Mouse (Mus musculus) duodenum, adult 2 months (tissue): Measurements from ENCODE around the gene Mrgpra3. TPM values are rescaled to one million over a fixed set of nuclear protein-coding genes. Genes with fewer than 3 reads are reported as not detected.

ENCODE experiments used
- polyA plus RNA-seq: library from polyadenylated mRNA; depleted of rRNA; stranded (reverse); fragments of >200 nt; gene quantifications from 2 replicates; pipeline ENCODE4 v1.2.3, GENCODE M21; 2012; ENCODE audit warnings: low replicate concordance; rRNA removed

Gene Mrgpra3
- polyA plus RNA-seq = not detected in 2 replicates

DNA sequence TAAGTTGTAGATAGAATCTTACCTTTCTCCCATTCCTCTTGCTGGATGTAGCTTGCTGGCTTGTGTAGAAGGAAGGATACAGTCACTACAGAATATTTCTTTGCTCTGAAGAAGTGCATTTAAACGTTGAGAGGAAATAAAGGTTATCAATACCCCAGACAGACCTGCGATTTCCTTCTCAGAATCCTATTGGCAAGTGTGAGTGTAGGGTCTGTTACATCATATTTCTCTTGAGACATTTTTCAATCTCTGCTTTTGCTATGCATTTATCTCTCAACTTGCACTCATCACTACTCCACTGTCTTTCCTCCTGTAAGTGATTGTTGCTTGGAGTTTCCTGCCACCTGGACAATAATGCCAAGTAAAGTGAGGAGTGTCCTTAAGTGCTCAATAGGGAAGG, at the start of gene Mrgpra3:
Mrgpra3 (minus strand) TSS at position 101 of the 400 bp plus-strand sequence.

Other genes with a start within 250 kb of the Mrgpra3 start
- not detected in 2 replicates for gene Mrgpra1, start 247.1 kb downstream of the Mrgpra3 start, polyA plus RNA-seq
- not detected in 2 replicates for gene Mrgpra2a, start 149.2 kb downstream of the Mrgpra3 start, polyA plus RNA-seq
- gene Mrgpra2b, start 72.5 kb downstream of the Mrgpra3 start, polyA plus RNA-seq = 0.07 and 0.08 TPM in 2 replicates